Mouse (Mus musculus) thymus, adult 2 months (tissue): ENCODE data around the gene Napepld. TPM values are rescaled to one million over a fixed set of nuclear protein-coding genes. Genes with fewer than 3 reads are reported as not detected.
"Not testable (repeated sequence)": the region's sequence is repeated elsewhere in the genome, so short reads cannot be mapped to it uniquely, and the experiment has no call there.

Experiments
- DNase-seq: peaks from one replicate; pipeline ENCODE4 v3.0.0; 2021
- H3K27ac ChIP-seq: fragments of 200-500 bp; 2 replicates; pipeline ENCODE4 v1.5.1; 2012; ENCODE audit warnings: low read length, control low read depth; ENCODE audit not compliant: control insufficient read depth, insufficient read depth
- H3K27me3 ChIP-seq: fragments of 200-500 bp; 2 replicates; pipeline ENCODE4 v1.6.1; 2012; ENCODE audit warnings: mild to moderate bottlenecking, low read length, moderate library complexity, mixed read lengths; ENCODE audit not compliant: control insufficient read depth, insufficient read depth
- H3K36me3 ChIP-seq: fragments of 200-500 bp; 2 replicates; pipeline ENCODE4 v1.6.1; 2012; ENCODE audit warnings: mild to moderate bottlenecking, low read length, moderate library complexity; ENCODE audit not compliant: control insufficient read depth, insufficient read depth
- H3K4me1 ChIP-seq: fragments of 200-500 bp; replicated peaks from 2 replicates; pipeline ENCODE4 v1.6.1; 2012; ENCODE audit warnings: low read length; ENCODE audit not compliant: control insufficient read depth, insufficient read depth
- H3K4me3 ChIP-seq: fragments of 200-500 bp; 2 replicates; pipeline ENCODE4 v1.5.1; 2012; ENCODE audit warnings: mild to moderate bottlenecking, low read length, control low read depth, moderate library complexity; ENCODE audit not compliant: control insufficient read depth, insufficient read depth
- CTCF ChIP-seq: fragments of 200-500 bp; IDR thresholded peaks from 2 replicates; pipeline ENCODE4 v1.5.1; 2012; ENCODE audit warnings: mild to moderate bottlenecking, control low read depth, low read length, moderate library complexity, borderline replicate concordance; ENCODE audit not compliant: control insufficient read depth, poor library complexity, insufficient read depth; ENCODE audit errors: extremely low read depth
- POLR2A ChIP-seq: fragments of 200-500 bp; IDR thresholded peaks from 2 replicates; pipeline ENCODE4 v1.6.1; 2012; ENCODE audit warnings: mild to moderate bottlenecking, low read length, control low read depth, moderate library complexity; ENCODE audit not compliant: control insufficient read depth, poor library complexity, insufficient read depth; ENCODE audit errors: extremely low read depth
- WGBS: fragments of 180-500 bp; shearing (Covaris S2); methylation state at CpG from one replicate; pipeline ENCODE4 v1.1.7; 2018; 5-methylcytosine and 5-hydroxymethylcytosine counted together
- polyA plus RNA-seq: library from polyadenylated mRNA; depleted of rRNA; stranded (reverse); fragments of >200 nt; gene quantifications from 2 replicates; pipeline ENCODE4 v1.2.3, GENCODE M21; 2012

Gene Napepld
- polyA plus RNA-seq, 1 experiment = 1.5 TPM

- no peak for TF ChIP-seq CTCF
- TF ChIP-seq POLR2A = no peak
- 92% methylated on average over 7 of the region's 7 CpGs for WGBS
- no peak for DNase-seq
- H3K4me1 ChIP-seq = no peaks in the 10 kb centered on the region
- H3K27me3 ChIP-seq = no peaks in the 10 kb centered on the region
- H3K27ac ChIP-seq = no peak overlapping the region
- no peak overlapping the region for H3K4me3 ChIP-seq
- no peaks in the 10 kb centered on the region for H3K36me3 ChIP-seq
These were observed 23.7 kb upstream of the Napepld start for GRCm38 (mm10) chr5:21724872-21725271.

GRCm38 (mm10) chr5:21724427-21724826, 23.2 kb upstream of the Napepld start:
- H3K27me3 ChIP-seq = no peaks in the 10 kb centered on the region
- WGBS = 94% methylated on average over 1 of the region's 1 CpGs

GRCm38 (mm10) chr5:21719209-21719608, 18.0 kb upstream of the Napepld start:
- no peaks in the 10 kb centered on the region for H3K27me3 ChIP-seq
- no peak for TF ChIP-seq CTCF
- TF ChIP-seq POLR2A = no peak
- H3K36me3 ChIP-seq = no peaks in the 10 kb centered on the region
- no peaks in the 10 kb centered on the region for H3K4me1 ChIP-seq
- H3K27ac ChIP-seq = no peak overlapping the region
- DNase-seq = no peak
- WGBS = 95% methylated on average over 2 of the region's 2 CpGs
- H3K4me3 ChIP-seq = no peak overlapping the region

More at GRCm38 (mm10) chr5:21724427-21724826, 23.2 kb upstream of the Napepld start:
- no peaks in the 10 kb centered on the region for H3K4me1 ChIP-seq
- no peak overlapping the region for H3K27ac ChIP-seq
- TF ChIP-seq POLR2A = no peak
- no peak for TF ChIP-seq CTCF
- no peak for DNase-seq
- H3K36me3 ChIP-seq = no peaks in the 10 kb centered on the region
- no peak overlapping the region for H3K4me3 ChIP-seq

- H3K27me3 ChIP-seq = no peaks in the 10 kb centered on the region
- H3K36me3 ChIP-seq = no peaks in the 10 kb centered on the region
- no peak overlapping the region for H3K27ac ChIP-seq
- no peak for DNase-seq
- WGBS = 91% methylated on average over 5 of the region's 5 CpGs
- TF ChIP-seq POLR2A (no peak), CTCF (no peak)
- no peaks in the 10 kb centered on the region for H3K4me1 ChIP-seq
- no peak overlapping the region for H3K4me3 ChIP-seq
These were observed 17.4 kb upstream of the Napepld start for GRCm38 (mm10) chr5:21718546-21718945.

GRCm38 (mm10) chr5:21717165-21717715, 16.0 kb upstream of the Napepld start:
- Histone ChIP-seq H3K4me1 (no peaks in the 10 kb centered on the region), H3K4me3 (no peak overlapping the region), H3K27me3 (no peaks in the 10 kb centered on the region), H3K27ac (no peak overlapping the region), H3K36me3 (no peaks in the 10 kb centered on the region)
- DNase-seq = no peak
- TF ChIP-seq CTCF = no peak
- no peak for TF ChIP-seq POLR2A
- whole genome bisulfite sequencing = 89% methylated on average over 10 of the region's 10 CpGs

GRCm38 (mm10) chr5:21714447-21714846, 13.3 kb upstream of the Napepld start:
- no peak overlapping the region for H3K27ac ChIP-seq
- 91% methylated on average over 4 of the region's 4 CpGs for WGBS
- H3K4me1 ChIP-seq = no peaks in the 10 kb centered on the region
- no peaks in the 10 kb centered on the region for H3K36me3 ChIP-seq
- TF ChIP-seq POLR2A (no peak), CTCF (no peak)
- no peak for DNase-seq
- no peak overlapping the region for H3K4me3 ChIP-seq
- no peaks in the 10 kb centered on the region for H3K27me3 ChIP-seq

GRCm38 (mm10) chr5:21712127-21712715, 11.0 kb upstream of the Napepld start:
- Histone ChIP-seq H3K4me3 (no peak overlapping the region), H3K27me3 (no peaks in the 10 kb centered on the region), H3K36me3 (no peaks in the 10 kb centered on the region), H3K27ac (no peak overlapping the region), H3K4me1 (no peaks in the 10 kb centered on the region)
- no peak for DNase-seq
- WGBS = 89% methylated on average over 13 of the region's 13 CpGs
- TF ChIP-seq CTCF (no peak), POLR2A (no peak)

- not testable (repeated sequence) for H3K27ac ChIP-seq, H3K4me3 ChIP-seq, H3K4me1 ChIP-seq, H3K27me3 ChIP-seq, H3K36me3 ChIP-seq, DNase-seq
- WGBS = 92% methylated on average over 8 of the region's 8 CpGs
These were observed 6.8 kb upstream of the Napepld start for GRCm38 (mm10) chr5:21708011-21708410.
